Comparison of ENCODE assay signal across 11 mouse cellular contexts in genomic region chr6:100381046-100381445, GRCm38 (mm10).
DNase-seq lines count a peak whose midpoint lies in the region; ATAC-seq and TF ChIP-seq lines count a peak whose summit lies in the region.
"Had no signal": no experiment of that assay in that cellular context is flagged by ENCODE, and none has a peak within 500 bp of the region (broad histone marks: within the 10 kb centered on the region; RNA-seq: fewer than 3 reads in every experiment).

No protein-coding gene starts in this region.

- no peaks in the 10 kb centered on the region for H3K36me3 ChIP-seq in forebrain, embryonic 12.5 days (replicated peaks)
- H3K36me3 ChIP-seq in forebrain, embryonic 11.5 days (ENCODE audit: control insufficient read depth, insufficient read depth, low read length) = no peaks in the 10 kb centered on the region
- H3K36me3 ChIP-seq in midbrain, postnatal 0 days (ENCODE audit: insufficient read depth, low read length) = no peaks in the 10 kb centered on the region
- H3K36me3 ChIP-seq in midbrain, embryonic 16.5 days (ENCODE audit: control insufficient read depth, insufficient read depth, low read length) = no peaks in the 10 kb centered on the region
- no peaks in the 10 kb centered on the region for H3K36me3 ChIP-seq in embryonic facial prominence, embryonic 13.5 days
- no peaks in the 10 kb centered on the region for H3K36me3 ChIP-seq in splenic B cell, adult 2 months (ENCODE audit: control insufficient read depth, insufficient read depth, low read length, poor library complexity, severe bottlenecking)
- H3K36me3 ChIP-seq: forebrain, embryonic 15.5 days; midbrain, embryonic 10.5 days had no signal

- ATAC-seq in forebrain, embryonic 12.5 days (ENCODE audit: low FRiP score) = no peak
- no peak for ATAC-seq in forebrain, embryonic 11.5 days (replicated peaks; ENCODE audit: low FRiP score)
- ATAC-seq in midbrain, postnatal 0 days (ENCODE audit: low FRiP score) = no peak
- no peak for ATAC-seq in midbrain, embryonic 16.5 days
- no peak for ATAC-seq in embryonic facial prominence, embryonic 13.5 days (ENCODE audit: insufficient number of reproducible peaks, insufficient read depth, low FRiP score, low TSS enrichment, low read depth)

- H3K27ac ChIP-seq in forebrain, embryonic 12.5 days = 0 out of 2 replicates have a peak overlapping the region, but pooled peaks have one; percentile 31
- H3K27ac ChIP-seq in forebrain, embryonic 11.5 days (ENCODE audit: low read depth, low read length) = no peak overlapping the region
- H3K27ac ChIP-seq in midbrain, postnatal 0 days (ENCODE audit: low read depth, low read length) = no peak overlapping the region
- no peak overlapping the region for H3K27ac ChIP-seq in midbrain, embryonic 16.5 days (ENCODE audit: low read length)
- H3K27ac ChIP-seq in embryonic facial prominence, embryonic 13.5 days = peak overlapping the region; percentile 40
- H3K27ac ChIP-seq: forebrain, embryonic 15.5 days; midbrain, embryonic 10.5 days had no signal

- H3K27me3 ChIP-seq in forebrain, embryonic 12.5 days = peaks cover 20% of the 10 kb centered on the region; the same call in 1 of the 2 replicates
- no peaks in the 10 kb centered on the region for H3K27me3 ChIP-seq in forebrain, embryonic 11.5 days (ENCODE audit: control insufficient read depth, insufficient read depth, low read length)
- no peaks in the 10 kb centered on the region for H3K27me3 ChIP-seq in midbrain, postnatal 0 days (ENCODE audit: insufficient read depth, low read length)
- H3K27me3 ChIP-seq in midbrain, embryonic 16.5 days (ENCODE audit: control insufficient read depth, insufficient read depth, low read depth, low read length) = no peaks in the 10 kb centered on the region
- H3K27me3 ChIP-seq in embryonic facial prominence, embryonic 13.5 days = no peaks in the 10 kb centered on the region; the same call in 1 of the 2 replicates
- H3K27me3 ChIP-seq in splenic B cell, adult 2 months (ENCODE audit: control insufficient read depth, insufficient read depth, low read length, poor library complexity, severe bottlenecking) = no peaks in the 10 kb centered on the region
- H3K27me3 ChIP-seq: forebrain, embryonic 15.5 days had no signal

- no peak for TF ChIP-seq CTCF in midbrain, postnatal 0 days (IDR thresholded peaks at IDR 0.05)

- H3K4me3 ChIP-seq in forebrain, embryonic 12.5 days (replicated peaks) = no peak overlapping the region
- no peak overlapping the region for H3K4me3 ChIP-seq in forebrain, embryonic 11.5 days (ENCODE audit: low read depth, low read length)
- no peak overlapping the region for H3K4me3 ChIP-seq in midbrain, postnatal 0 days (ENCODE audit: low read depth, low read length)
- H3K4me3 ChIP-seq in midbrain, embryonic 16.5 days (ENCODE audit: low read depth, low read length) = no peak overlapping the region
- no peak overlapping the region for H3K4me3 ChIP-seq in embryonic facial prominence, embryonic 13.5 days
- H3K4me3 ChIP-seq: forebrain, embryonic 15.5 days; midbrain, embryonic 10.5 days had no signal

- H3K9ac ChIP-seq in forebrain, embryonic 12.5 days = no peak overlapping the region
- no peak overlapping the region for H3K9ac ChIP-seq in forebrain, embryonic 11.5 days (ENCODE audit: low read length)
- no peak overlapping the region for H3K9ac ChIP-seq in midbrain, postnatal 0 days (replicated peaks; ENCODE audit: low read length, poor library complexity, severe bottlenecking)
- no peak overlapping the region for H3K9ac ChIP-seq in midbrain, embryonic 16.5 days (ENCODE audit: low read depth, low read length)
- H3K9ac ChIP-seq in embryonic facial prominence, embryonic 13.5 days = no peak overlapping the region
- H3K9ac ChIP-seq: forebrain, embryonic 15.5 days had no signal

- no peak for DNase-seq in forebrain, embryonic 11.5 days (ENCODE audit: low spot score)
- DNase-seq in midbrain, postnatal 0 days (ENCODE audit: low spot score) = peak; percentile 30
- DNase-seq in splenic B cell, adult 2 months (ENCODE audit: low read depth, low spot score) = peak; percentile 63
- no peak for DNase-seq in urinary bladder, adult 18-20 months (ENCODE audit: low spot score in 2 of 2)
- no peak for DNase-seq in retina, postnatal 1 day
- DNase-seq: kidney, postnatal 36 days had no signal

- WGBS in forebrain, embryonic 12.5 days = 83% methylated on average over 5 of the region's 5 CpGs
- WGBS in forebrain, embryonic 11.5 days = 86% methylated on average over 5 of the region's 5 CpGs
- 78% methylated on average over 5 of the region's 5 CpGs for WGBS in midbrain, postnatal 0 days
- 74% methylated on average over 5 of the region's 5 CpGs for WGBS in midbrain, embryonic 16.5 days
- WGBS in embryonic facial prominence, embryonic 13.5 days = 75% methylated on average over 5 of the region's 5 CpGs

- no peaks in the 10 kb centered on the region for H3K9me3 ChIP-seq in forebrain, embryonic 12.5 days
- H3K9me3 ChIP-seq in forebrain, embryonic 11.5 days (ENCODE audit: control insufficient read depth, low read length) = no peaks in the 10 kb centered on the region
- no peaks in the 10 kb centered on the region for H3K9me3 ChIP-seq in midbrain, postnatal 0 days (ENCODE audit: low read length)
- H3K9me3 ChIP-seq in midbrain, embryonic 16.5 days (replicated peaks; ENCODE audit: control insufficient read depth, low read length, poor library complexity, severe bottlenecking) = no peaks in the 10 kb centered on the region
- no peaks in the 10 kb centered on the region for H3K9me3 ChIP-seq in embryonic facial prominence, embryonic 13.5 days
- H3K9me3 ChIP-seq: forebrain, embryonic 15.5 days; midbrain, embryonic 10.5 days had no signal

- H3K4me1 ChIP-seq in forebrain, embryonic 12.5 days = peaks cover 25% of the 10 kb centered on the region
- peaks cover 11% of the 10 kb centered on the region; the same call in 1 of the 2 replicates for H3K4me1 ChIP-seq in forebrain, embryonic 11.5 days (replicated peaks; ENCODE audit: control insufficient read depth, insufficient read depth, low read length)
- H3K4me1 ChIP-seq in midbrain, postnatal 0 days (ENCODE audit: insufficient read depth, low read length) = peaks cover 21% of the 10 kb centered on the region
- H3K4me1 ChIP-seq in midbrain, embryonic 16.5 days (ENCODE audit: control insufficient read depth, insufficient read depth, low read length) = peaks cover 18% of the 10 kb centered on the region
- peaks cover 50% of the 10 kb centered on the region for H3K4me1 ChIP-seq in embryonic facial prominence, embryonic 13.5 days

- H3K4me2 ChIP-seq in forebrain, embryonic 12.5 days = no peak overlapping the region
- H3K4me2 ChIP-seq in forebrain, embryonic 11.5 days (ENCODE audit: low read depth, low read length, severe bottlenecking) = no peak overlapping the region
- no peak overlapping the region for H3K4me2 ChIP-seq in midbrain, postnatal 0 days (ENCODE audit: low read depth, low read length, poor library complexity, severe bottlenecking)
- H3K4me2 ChIP-seq in midbrain, embryonic 16.5 days (ENCODE audit: low read length) = no peak overlapping the region
- no peak overlapping the region for H3K4me2 ChIP-seq in embryonic facial prominence, embryonic 13.5 days
- H3K4me2 ChIP-seq: forebrain, embryonic 15.5 days had no signal

Comparison
In these comparisons a context has a peak if more than half of its experiments do, and no peak if none do; other contexts are left out.
1. H3K27ac ChIP-seq: peak in forebrain, embryonic 12.5 days (single experiment) and embryonic facial prominence, embryonic 13.5 days (single experiment); none in forebrain, embryonic 11.5 days (single experiment), midbrain, postnatal 0 days (single experiment) and midbrain, embryonic 16.5 days (single experiment).
2. DNase-seq: peak in midbrain, postnatal 0 days (single experiment) and splenic B cell, adult 2 months (single experiment); none in forebrain, embryonic 11.5 days (single experiment), urinary bladder, adult 18-20 months (0 of 2) and retina, postnatal 1 day (single experiment).